Mouse (Mus musculus): ENCODE data around the gene Alg13. TPM values are rescaled to one million over a fixed set of nuclear protein-coding genes. Genes with fewer than 3 reads are reported as not detected.
A peak's percentile ranks its signal among the peaks of the same experiment; 100 is the strongest.

Gene Alg13
- 1 to 10 TPM; 5.7 to 5.8 TPM for total RNA-seq (2021)
- long read RNA-seq, experiment 1, partial matches to known transcripts = 0 of 4 reads
- long read RNA-seq, experiment 1, other reads (novel, unspliced or antisense) = 0 of 4 reads
- long read RNA-seq, experiment 2, partial matches to known transcripts = 0 of 4 reads
- long read RNA-seq, experiment 2, other reads (novel, unspliced or antisense) = 2 of 4 reads

DNA sequence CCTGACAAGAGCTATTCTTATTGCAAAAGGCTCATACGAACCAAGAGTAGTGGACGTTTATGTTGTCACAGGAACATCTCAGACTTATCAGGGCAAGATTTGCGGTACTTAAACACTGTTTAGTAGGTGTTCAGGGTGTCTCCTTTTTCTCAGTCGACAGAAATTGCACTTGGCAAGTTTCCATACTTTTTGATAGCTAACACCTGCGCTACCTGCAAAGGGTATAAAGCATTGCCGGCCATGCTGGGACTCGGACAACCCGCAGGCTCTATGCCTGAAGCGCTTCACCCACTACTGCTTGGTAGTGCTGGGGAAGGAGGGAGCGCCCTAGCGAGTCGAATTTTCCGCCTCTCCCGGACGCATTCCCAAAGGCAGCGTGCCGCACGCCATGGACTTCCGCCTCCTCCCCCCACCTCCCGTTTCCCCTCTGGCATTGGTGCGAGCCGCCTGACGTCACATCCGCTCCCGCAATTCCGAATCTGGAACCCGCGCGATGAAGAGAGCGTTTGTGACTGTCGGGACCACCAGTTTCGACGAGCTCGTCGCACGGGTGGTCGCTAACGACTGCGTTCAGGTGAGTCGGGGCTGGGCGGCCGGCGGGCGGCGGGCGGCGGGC, at the start of gene Alg13:
Gene Alg13, plus strand, starts transcription at position 257 of the 616 bp plus-strand sequence.
- intact Hi-C loops (cut with DNase I) = no loop called here

DNA sequence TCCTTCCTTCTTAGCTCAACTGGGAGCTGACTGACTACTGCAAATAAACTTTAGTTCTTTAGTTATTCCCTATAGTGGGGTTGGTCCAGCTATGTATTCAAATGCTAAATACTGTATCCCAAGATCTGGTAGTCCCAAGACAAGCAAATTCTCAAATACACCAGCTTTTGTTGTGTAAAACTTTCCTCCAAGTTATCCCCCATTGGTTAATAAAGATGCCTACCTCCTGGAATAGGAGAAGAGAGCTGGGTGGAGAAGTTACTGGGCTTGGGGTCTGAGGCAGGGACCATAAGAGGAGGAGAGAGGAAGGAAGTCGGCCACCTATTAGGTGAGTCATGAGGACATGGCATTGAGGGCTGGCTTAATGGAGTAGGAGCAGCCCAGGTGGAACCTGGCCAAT, 49.0 kb upstream of the Alg13 start:
- DNase-seq = no peak
- intact Hi-C loops (cut with DNase I) = no loop called here

More for the DNA sequence above, at the start of gene Alg13:
- DNase-seq = peak; percentile 58 to 70

DNA sequence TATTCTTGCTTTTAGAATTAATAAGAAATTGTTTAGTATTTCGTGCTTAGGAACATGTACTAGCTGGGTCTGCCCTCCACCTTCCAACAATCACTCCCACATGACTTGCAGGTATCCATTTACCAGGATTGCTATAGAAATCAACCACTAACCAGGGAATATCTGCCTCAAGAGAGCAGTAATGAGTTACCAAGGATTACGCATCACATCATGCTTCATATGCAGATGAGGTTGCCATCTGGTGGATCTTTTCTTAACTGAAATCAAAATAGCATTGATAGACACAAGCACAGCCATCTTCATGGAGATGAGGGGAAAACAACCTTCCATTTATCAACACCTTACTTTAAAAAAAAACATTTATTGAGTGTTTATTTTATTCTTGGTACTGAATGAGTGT, 16.1 kb upstream of the Alg13 start:
- intact Hi-C loops (cut with DNase I) = no loop called here
- DNase-seq = no peak

DNA sequence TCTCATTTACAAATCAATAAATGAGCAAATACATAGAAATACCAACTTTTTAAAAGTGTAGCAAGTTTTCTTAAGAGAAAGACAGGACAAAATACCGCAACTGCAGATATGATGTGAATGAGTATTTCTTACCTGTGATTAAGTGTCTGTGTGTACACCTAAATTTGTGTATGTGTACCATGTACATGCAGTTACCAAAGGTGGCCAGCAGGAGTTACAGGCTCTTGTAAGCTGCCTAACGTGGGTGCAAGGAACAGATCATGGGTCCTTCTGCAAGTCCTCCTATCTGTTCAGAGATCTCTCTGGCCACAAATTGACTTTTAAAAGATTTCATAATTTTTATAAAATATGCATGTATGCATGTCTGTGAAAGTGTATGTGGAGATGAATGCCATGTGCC, 11.9 kb upstream of the Alg13 start:
- no peak for DNase-seq
- intact Hi-C loops (cut with DNase I) = no loop called here

DNA sequence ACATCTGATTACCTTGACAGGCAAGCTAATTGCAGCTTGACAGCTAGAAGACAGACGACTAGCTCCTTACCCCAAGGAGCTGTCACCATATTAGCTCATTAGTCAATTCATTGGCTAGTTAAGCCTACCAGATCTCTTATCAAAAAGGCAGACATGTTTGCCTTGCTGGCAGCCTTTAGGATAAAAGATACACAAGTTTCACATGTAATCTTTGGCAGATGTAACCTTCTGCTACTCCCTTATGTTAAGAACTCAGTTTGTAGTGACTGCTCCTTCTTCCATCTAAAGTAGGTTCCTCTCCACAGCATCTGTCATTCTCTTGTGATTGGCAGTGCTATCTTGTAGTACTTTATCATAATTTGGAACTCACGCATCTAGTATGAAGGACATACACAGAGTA, 3.6 kb upstream of the Alg13 start:
- no peak for DNase-seq
- intact Hi-C loops (cut with DNase I) = no loop called here

DNA sequence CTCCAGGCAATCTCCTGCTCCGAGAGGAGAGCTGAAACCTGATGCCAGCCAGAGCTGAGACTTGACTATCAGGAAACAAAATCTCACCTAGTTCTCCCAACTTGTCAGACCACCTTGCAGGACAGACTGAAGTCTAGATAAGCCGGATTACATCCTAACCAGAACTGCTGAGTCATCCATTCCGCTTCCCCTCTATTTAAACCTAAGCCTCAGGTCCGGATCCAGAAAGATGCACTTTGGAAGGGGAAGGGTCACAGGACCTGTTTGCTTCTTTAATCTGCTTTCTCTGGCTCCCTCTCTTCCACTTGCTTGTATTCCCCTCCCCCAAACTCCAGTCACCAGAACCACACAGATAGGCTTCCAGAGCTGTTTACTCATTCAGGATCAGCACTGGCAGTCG, 2.6 kb upstream of the Alg13 start:
- intact Hi-C loops (cut with DNase I) = no loop called here

DNA sequence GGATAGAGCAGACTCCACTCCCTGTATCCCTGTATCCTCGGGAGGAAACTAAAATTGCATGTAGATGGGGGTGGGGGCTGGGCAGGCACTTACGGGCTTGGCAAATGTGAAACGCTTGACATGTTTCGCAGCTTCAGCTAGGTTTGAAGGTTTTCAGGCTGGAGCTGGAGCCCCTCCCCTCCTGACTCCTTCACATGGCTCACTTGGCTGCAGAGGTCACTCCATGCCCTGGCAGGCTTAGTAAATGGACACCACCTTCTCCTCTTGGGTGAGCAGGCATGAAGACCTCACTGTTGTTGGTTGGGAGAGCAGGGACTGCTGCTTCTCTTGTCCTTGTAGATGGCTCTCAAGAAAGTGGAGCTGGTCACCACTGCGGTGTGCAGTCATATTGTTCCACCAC, 1.6 kb upstream of the Alg13 start:
- no peak for DNase-seq
- intact Hi-C loops (cut with DNase I) = no loop called here

More for the DNA sequence above, 2.6 kb upstream of the Alg13 start:
- DNase-seq = no peak

DNA sequence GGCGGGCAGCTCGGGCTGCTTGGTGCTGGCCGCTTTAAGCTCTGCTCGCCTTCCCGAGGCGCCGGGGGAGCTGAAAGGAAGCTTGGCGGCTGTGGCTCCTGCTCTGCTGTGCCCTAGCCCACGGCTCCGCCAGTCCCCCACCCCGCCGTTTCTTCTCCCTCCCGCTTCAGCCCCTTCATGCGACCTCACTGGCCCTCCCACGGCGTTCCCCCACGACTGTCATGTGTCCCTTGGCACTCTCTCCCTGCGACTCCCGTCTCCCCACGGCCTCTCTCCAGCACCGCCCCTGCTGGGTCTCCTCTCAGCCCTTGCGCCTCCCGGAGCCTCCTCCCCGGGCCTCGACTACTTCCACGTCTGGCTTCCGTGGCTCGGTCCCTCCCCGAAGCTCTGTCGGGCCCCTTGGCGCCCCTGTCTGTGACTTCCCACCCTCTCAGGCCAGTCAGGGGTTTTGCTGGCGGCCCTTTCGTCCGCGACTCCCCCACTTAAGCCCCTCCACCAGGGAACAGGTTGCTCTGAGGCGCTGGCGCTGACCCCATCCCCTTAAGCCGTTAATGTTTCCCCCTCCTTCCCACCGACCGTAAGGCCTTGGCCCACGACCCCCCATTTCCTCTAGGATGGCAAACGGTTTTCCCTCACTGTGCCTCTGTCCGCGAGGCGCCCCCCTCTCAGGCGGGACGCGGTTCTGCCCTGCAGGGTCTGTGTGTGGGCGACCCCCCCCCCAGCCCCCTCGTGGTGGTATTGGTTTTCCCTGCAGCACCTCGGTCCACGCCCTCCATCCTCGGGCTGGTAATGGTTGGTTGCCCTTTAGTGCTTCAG, 768 bp downstream of the Alg13 start:
- intact Hi-C loops (cut with DNase I) = no loop called here
- peak in 1 of 2 experiments; percentile 8 for DNase-seq

DNA sequence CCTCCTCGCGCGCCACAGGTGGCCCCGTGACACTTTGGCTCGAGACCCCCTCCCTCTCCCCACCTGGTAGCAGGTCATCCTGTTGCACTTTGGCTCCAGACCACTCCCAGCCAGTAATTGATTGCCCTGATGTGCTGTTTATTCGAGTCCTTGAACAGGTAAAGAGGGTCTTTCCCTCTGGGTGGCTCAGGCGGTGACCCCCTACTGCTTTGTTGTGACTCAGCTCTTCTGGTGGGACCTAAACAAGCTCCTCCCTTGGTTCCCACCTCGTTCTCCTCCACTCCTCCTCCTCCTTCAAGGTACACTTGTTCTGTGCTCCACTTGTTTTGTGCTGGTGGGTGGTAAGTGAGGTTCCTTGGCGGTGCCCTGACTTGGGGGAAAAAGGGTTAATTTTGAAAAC, 1.8 kb downstream of the Alg13 start:
- intact Hi-C loops (cut with DNase I) = no loop called here

DNA sequence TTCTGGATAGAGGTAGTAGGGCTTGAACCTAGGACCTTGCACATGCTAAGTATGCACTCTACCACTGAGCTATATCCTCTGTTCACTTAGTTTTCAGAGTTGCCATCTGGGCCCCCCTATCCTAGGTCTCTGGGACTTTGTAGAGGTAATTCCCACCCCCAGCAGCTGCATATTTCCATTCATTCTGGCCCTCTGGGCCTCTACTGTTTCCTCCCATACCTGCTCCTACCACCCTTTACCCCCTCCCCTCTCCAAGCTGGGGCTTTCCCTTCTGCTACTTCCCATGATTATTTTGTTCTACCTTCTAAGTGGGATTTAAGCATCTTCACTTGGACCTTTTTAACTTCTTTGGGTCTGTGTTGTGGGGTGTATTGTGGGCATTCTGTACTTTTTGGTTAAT, 7.8 kb downstream of the Alg13 start:
- no peak for DNase-seq
- intact Hi-C loops (cut with DNase I) = no loop called here

More for the DNA sequence above, 1.8 kb downstream of the Alg13 start:
- DNase-seq = no peak

DNA sequence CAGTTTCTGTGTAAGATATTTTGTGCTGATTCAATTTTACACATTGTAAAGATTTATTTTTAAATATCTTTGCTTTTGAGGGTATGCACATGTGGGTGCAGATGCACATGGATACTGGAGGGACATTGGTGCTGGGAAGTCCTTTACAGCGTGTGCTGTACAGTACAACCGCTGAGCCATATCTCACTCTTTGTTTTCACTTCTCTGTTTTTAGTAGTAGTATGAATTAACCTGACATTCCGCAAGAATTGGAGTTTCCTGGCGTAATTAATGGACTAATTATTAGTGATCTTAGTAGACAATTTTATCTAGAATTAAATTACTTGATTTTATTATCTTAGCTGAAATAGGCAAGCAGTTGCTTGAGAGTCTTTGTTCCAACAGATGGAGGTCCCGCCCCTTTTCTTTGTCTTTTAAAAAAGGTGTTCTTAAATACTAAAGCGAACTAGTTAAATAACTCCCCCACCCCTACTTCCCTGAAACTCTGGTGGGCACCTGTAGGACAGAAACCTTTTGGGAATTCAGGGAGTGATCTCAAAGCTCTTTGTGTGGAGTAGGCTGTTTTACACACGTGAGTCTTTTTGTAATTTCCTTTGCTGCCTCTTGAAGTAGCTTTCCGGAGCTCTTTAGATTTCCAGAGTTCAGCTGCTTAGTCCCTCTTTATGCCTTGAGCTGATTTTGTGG, 17.9 kb downstream of the Alg13 start:
- DNase-seq = no peak
- intact Hi-C loops (cut with DNase I) = no loop called here

DNA sequence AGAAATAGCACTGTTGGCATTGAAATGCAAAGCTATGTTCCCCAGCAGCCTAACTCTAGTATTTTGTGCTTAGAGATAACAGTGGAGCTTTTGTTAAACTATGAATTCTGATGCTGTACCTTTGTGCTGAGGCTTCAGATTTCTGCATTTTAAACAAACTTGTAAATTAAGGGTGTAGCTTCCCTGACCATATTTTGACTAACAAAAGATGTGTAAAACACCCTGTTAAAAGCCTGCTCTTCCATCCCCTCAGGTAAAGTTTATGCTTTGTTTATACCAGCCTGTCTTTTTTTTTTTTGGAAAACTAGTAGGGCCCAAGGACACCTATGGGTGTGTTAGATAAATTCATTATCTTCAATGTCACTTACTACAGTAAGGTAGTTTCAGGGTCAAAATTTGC, 20.3 kb downstream of the Alg13 start:
- intact Hi-C loops (cut with DNase I) = no loop called here
- no peak for DNase-seq

DNA sequence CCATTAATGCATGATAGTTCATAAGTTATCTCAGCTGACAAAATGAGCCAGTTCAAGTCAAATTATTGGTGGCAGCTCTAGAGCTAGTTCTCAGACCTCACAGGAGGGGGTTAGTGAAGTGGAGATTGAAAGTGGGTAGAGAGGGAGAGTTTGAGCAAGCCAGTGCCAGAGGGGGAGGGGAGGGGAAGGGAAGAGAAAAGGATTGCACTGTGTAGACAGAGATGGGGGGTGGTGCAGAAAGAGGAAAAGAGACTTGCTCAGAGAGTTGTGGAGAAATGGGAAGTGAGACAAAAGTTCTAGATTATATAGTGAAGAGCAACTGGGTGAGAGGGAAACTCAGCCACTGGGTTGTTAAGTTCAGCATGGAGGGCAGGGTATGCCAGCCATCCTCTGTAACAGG, 20.8 kb downstream of the Alg13 start:
- intact Hi-C loops (cut with DNase I) = no loop called here
- no peak for DNase-seq

DNA sequence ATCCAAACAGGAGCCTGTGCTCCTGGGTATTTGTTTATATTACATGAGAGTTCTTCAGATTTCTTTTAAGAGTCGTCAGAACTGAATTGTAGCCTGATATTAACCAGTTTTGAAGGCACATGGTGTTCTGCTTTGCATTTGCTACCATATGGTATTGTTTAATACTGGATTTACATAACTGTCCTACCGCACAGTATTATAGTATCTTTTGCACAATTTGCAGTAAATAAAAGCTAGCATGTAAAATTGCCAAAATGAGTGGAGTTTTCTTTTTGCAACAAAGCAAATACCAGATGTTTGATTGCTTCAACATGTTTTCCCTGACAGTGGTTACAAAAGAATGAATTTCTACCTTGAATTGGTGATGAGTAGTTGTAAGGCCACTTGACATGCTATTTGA, 56.6 kb downstream of the Alg13 start:
- no peak for DNase-seq
- intact Hi-C loops (cut with DNase I) = no loop called here

DNA sequence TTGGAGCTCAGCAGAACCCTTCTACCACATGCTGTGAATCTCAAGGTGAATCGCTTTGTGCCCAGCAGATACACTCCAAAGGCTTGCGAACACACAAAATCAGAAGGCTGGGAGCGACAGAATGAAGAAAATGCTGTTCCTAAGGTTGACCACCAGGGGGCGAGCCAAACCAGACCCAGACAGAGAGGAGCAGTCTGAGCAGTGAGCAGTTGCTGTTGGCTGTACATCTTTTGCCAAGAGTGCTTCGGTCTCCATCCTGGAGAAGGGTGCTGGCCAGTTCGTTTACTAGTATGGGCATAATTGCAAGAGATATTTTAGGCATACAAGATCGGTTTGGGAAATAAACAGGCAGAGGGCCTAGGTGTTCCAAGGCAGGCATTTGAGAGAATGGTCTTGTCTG, 85.9 kb downstream of the Alg13 start:
- peak; percentile 4 to 11 for DNase-seq

DNA sequence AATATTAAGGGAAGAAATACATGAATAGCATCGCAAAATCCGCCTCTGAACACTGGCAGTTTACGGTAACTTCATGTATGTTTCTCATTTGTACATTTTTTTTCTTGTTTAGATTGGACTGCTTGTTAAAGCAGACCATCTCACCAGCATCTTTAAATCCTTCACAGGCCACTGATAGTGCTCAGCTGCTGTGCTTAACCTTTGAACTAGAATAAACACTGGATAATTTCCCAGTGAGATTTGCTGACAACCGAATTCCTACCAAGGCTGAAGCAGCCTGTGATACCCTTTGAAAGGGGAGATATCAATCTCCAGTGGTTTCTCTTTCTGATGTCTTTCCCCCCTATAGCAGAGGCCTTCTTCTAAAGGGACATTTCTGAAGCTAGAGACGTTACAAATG, 90.4 kb downstream of the Alg13 start:
- intact Hi-C loops (cut with DNase I) = loop anchor here (10.0 kb wide), 1 partner anchor 237 kb away; no protein-coding TSS in a partner anchor
- no peak for DNase-seq

More for the DNA sequence above, 85.9 kb downstream of the Alg13 start:
- intact Hi-C loops (cut with DNase I) = loop anchor here (10.0 kb wide), 1 partner anchor 241 kb away; no protein-coding TSS in a partner anchor

DNA sequence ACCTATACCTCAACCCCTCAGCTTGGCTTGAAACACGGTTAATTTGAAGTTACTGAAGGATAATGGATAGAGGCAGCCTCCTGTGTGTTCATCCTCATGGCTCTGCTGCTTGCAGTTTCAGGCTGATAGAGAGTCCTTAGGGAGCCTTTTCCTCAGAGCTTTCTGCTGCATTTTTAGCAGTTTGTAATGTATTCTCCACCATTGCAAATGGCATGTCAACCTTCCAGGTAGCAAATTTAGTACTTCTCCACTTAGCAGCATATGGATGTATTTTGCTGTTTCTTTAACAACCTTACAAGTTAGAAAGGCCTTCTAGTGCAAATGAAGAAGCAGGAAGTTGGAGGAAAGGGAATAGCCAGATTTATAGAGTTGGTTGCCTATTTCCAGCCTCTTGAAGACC, 102.7 kb downstream of the Alg13 start:
- DNase-seq = no peak

DNA sequence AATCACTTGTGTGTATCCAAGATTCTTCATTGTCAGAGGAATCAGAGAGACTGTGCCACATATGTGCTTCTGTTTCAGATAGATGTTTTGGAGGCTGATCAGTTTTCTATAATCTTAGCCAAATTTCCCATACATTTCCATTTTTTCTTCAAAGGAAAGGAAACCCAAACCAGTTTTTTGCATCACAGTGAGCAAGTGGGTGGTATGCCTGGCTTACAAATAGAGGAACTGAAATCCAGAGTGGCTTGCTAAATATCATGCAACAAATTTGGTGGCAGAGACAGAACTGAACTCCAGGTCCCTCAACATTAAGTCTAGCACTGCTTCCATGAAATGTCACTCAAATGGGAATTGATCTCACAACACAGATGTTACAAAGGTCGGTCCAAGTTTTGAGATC, 103.5 kb downstream of the Alg13 start:
- no peak for DNase-seq
- intact Hi-C loops (cut with DNase I) = no loop called here

More for the DNA sequence above, 102.7 kb downstream of the Alg13 start:
- intact Hi-C loops (cut with DNase I) = no loop called here

DNA sequence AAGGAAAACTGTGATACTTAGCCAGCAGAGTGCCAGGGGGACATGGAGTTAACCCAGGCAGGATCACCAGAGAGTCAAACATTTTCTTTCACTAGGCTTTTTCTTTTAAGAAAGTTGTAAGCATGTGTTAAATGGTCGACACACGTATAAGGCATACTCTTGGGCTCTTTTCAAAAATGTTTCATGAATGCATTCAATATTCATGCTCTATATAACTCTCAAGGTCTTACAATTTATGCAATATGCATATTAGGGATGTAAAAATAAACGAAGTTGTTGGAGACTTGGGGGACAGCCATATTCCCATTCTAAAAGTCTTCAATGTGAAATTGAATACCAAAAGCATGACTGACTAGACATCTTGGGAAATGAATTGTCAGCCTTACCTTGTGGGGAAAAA, 106.2 kb downstream of the Alg13 start:
- intact Hi-C loops (cut with DNase I) = no loop called here
- no peak for DNase-seq
